Mouse (Mus musculus): ENCODE data around the gene Egfr.

DNA sequence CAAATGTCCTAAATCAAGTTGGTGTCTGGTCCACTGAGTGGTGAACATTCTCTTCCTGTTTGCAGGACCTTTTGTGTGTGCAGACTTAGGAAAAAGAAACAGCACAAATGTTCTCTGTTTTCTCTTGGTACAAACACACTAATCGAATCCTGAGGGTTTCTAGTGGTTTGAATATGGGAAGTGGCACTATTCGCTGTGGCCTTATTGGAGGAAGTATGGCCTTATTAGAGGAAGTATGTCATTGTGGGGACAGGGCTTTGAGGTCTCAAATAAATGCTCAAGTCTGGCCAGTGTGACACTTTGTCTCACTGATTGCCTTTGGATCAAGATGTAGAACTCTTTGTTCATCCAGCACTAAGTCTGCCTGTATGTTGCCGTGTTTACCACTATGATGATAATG lies 180.2 kb downstream of the Egfr start:
- no peak for TF ChIP-seq CTCF (IDR thresholded peaks at IDR 0.05; ENCODE audit: borderline replicate concordance, extremely low read depth, insufficient read depth, insufficient read length)
- no peak for TF ChIP-seq POLR2A (IDR thresholded peaks at IDR 0.05; ENCODE audit: borderline replicate concordance, extremely low read depth, insufficient read depth, insufficient read length, poor library complexity, severe bottlenecking)
